Mouse (Mus musculus) ZHBTc4 (cell line): ENCODE measurements at regions not wholly inside any gene's neighbourhood (a gene's known extent, or its start where the extent isn't known, plus 50 kb on each side); places are given as distances from the start of the nearest gene placed in this dataset.
A peak's percentile ranks its signal among the peaks of the same experiment; 100 is the strongest.

ENCODE experiments used
- DNase-seq: peaks from one replicate; pipeline ENCODE4 v3.0.0-alpha.2; 2011; ENCODE audit warnings: low read depth, low spot score

DNA sequence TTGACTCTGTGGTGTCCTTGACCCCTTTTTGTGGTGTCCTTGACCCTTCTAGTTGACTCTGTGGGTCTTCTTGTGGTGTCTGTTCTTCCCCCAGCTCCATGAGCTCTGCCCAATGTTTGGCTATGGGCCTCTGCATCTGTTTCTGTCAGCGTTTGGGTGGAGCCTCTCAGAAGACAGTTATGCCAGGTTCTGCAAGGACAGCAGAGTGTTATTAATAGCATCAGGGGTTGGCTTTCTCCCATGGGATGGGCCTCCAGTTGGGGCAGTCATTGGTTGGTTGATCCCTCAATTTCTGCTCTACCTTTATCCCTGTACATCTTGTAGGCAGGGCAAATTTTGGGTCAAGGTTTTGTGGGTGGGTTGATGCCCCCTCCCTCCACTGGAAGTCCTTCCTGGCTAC lies 138.8 kb downstream of the Tex29 start:
- DNase-seq = no peak

DNA sequence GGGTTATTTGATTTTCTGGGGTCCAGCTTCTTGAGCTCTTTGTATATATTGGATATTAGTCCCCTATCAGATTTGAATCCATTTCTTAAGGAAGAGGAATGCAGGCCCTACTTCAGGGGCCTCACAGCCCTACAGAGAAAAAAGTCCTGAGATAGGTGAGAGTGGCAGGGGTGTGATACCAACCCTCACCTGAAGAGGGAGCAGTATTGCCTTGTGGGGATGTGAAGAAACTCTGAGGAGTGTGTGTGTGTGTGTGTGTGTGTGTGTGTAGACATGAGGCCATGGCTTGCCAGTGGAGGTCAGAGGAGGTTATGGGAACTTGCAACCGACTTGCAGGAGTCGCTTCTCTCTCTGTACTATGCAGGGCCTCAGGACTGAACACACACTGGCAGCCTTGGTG lies 141.2 kb downstream of the Tex29 start:
- DNase-seq = peak; percentile 55

- no peak for DNase-seq
Measured at GRCm38 (mm10) chr8:11990024-11990423, 149.8 kb downstream of the Tex29 start.

GRCm38 (mm10) chr8:11999736-12000458 lies 159.6 kb downstream of the Tex29 start:
- DNase-seq = peak; percentile 74

- peak; percentile 30 for DNase-seq
Measured at GRCm38 (mm10) chr8:12000459-12000789, 160.2 kb downstream of the Tex29 start.

GRCm38 (mm10) chr8:12004241-12004640 lies 164.0 kb downstream of the Tex29 start:
- DNase-seq = no peak

GRCm38 (mm10) chr8:12012769-12013168 lies 172.5 kb downstream of the Tex29 start:
- DNase-seq = no peak

GRCm38 (mm10) chr8:12017750-12018149 lies 177.5 kb downstream of the Tex29 start:
- no peak for DNase-seq

DNA sequence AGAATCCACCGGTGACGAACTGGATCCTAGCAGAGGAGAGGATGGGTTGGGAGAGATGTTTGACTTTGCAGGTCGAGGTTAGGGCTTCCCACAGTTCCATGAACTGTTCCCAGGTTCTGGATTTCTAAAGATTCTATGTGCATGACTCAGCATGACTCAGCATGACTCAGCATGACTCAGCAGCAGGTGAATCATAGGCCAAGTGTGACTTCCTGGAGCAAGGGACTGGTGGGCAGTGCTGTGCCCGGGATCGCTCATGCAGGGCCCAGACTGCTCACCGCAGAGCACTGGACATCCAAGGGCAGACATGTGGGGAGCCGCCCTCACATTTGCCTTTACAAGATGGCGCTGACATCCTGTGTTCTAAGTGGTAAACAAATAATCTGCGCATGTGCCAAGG lies 179.0 kb downstream of the Tex29 start:
- no peak for DNase-seq

- DNase-seq = peak; percentile 57
Measured at GRCm38 (mm10) chr8:12023669-12024390, 183.6 kb downstream of the Tex29 start.

DNA sequence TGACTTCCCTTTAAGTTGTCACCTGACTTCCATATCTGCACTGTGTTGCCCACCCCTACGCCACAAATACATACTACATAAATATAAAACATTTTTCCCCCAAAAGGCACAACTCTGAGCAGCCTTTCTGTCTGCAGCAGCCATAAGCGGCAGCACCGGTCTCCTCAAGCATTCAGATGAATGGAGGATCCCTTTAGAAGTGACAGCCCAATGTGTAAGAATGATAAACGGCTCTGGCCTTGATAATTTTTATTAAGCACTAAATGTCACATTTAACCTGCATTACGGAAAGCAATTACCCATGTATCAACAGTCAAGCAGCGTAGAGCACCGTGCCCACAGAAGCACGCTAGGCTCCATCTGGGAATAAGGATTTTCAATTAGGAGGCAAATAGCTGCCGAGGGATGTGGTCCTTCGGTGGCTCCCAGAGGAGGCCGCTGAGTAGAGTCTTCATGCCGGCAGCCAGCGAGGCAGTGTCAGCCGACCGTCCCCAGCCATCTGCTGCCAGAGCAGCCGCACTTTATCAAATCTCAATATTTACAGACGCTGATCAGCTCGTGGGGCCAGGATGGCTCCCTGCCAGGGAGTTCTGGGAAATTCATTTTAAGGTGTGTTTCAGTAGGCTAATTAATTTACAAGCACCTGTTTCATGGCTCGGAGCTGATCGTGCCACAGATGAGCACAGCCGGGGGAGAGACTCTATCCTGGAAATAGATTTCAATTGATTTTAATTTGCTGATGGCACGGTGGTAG lies 190.3 kb downstream of the Tex29 start:
- DNase-seq = no peak

DNA sequence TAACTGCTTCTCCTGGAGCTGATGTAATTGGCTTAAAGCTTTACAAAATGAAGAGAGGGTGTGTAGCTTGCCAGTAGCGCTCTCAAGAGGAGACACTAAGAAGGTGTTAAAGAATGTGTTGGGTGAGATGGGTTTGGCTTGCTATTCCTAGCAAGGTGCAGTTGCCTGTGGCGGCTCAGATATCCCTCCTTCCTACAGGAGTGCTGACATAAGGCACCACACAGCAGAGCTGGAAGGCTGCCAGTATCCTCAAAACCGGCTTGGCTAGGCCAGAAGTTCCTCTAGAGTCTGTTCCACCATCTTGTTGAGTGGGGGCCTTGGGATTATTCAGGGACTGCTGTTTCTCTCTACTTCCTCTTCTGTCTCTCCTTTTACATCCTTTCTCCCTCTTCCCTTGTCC lies 191.5 kb downstream of the Tex29 start:
- no peak for DNase-seq

- no peak for DNase-seq
Measured at GRCm38 (mm10) chr8:12032386-12032785, 192.1 kb downstream of the Tex29 start.

- DNase-seq = peak; percentile 39
Measured at GRCm38 (mm10) chr8:12036349-12036748, 196.1 kb downstream of the Tex29 start.

DNA sequence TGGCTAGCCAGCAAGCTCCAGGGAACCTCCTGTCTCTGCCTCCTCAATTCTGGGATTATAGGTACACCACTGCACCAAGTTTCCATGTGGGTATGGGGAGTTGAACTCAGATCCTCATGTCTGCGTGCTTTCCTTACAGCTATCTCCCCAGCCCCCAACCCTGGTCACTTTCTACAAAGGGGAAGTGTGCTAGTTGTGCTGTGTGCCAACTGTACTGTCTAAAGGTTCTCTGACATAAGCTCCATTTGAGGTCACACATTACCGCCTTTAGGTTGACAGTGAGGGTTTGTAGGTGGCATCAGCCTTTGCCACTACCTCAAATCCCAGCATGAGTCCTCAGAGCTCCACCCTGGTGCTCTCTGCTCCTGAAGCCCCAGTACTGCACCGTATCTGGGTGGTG lies 200.7 kb downstream of the Tex29 start:
- DNase-seq = no peak

DNA sequence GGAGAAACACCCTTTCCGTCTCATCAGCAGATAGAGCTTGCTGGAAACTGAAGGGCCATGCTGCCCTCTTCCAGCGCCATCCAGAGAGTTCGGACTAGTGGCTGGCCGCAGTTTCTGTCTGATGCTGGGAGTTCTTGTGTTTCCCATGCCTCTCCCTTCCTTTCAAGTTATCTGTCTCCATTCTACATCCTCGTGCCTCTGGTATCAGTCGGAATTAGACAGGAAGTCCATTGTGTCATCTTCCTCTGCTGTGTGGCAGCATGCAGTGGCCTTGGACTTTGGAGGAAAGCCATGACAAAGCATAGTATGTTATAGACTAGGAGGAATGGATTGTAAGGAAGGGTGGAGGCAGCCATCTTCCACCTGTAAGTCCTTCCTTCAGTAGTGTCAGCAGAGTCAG lies 201.4 kb downstream of the Tex29 start:
- DNase-seq = no peak

- DNase-seq = peak; percentile 74
Measured at GRCm38 (mm10) chr8:12050841-12051240, 210.6 kb downstream of the Tex29 start.

- no peak for DNase-seq
Measured at GRCm38 (mm10) chr8:12051357-12051756, 211.1 kb downstream of the Tex29 start.

GRCm38 (mm10) chr8:12055931-12056330 lies 215.7 kb downstream of the Tex29 start:
- DNase-seq = peak; percentile 15

DNA sequence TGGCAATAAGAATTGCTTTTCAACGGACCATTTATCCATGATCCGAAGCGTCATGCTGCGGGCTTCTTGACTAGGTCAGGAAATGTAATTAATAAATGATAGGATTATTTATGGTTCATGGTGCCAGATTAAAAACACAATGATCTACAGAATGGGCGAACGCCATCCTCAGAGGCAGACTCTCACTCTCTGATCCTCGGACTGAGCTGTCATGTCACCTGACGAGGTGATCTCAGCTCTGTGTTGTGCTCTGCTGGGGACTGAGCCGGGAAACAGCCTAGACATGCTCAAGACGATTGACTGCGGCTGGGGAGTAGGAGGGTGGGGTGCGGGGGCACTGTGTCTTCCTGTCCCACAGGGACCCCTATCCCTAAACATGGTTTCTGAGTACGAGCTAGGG lies 217.4 kb upstream of the A230072I06Rik start:
- DNase-seq = no peak

DNA sequence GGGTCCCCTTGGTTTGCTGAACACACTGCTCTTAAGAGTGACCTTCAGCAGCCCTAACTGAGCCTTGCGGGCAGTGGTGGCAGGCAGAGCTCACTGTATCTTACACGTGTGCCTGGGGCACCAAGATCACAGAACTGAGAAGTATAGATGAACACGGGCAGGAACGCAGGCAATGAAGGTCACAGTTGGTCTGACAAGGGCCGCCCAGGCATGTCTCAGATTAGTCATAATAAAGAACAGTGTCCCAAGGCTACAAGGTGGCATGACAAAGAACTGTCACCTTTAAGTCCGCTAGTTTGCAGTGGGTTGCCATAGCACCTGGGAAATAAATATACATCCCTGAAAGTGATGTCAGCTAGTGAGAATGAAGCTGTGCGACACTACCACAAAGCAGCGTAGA lies 215.9 kb upstream of the A230072I06Rik start:
- peak; percentile 25 for DNase-seq

GRCm38 (mm10) chr8:12064664-12065063 lies 214.0 kb upstream of the A230072I06Rik start:
- DNase-seq = peak; percentile 17

- DNase-seq = no peak
Measured at GRCm38 (mm10) chr8:12066454-12066853, 212.2 kb upstream of the A230072I06Rik start.
